Mouse (Mus musculus) left cerebral cortex, adult 2 months (tissue): ENCODE results near the gene Gsdmc4. TPM values are rescaled to one million over a fixed set of nuclear protein-coding genes. Genes with fewer than 3 reads are reported as not detected.
"Not testable (repeated sequence)": the region's sequence is repeated elsewhere in the genome, so short reads cannot be mapped to it uniquely, and the experiment has no call there.

Experiments
- DNase-seq, 2 experiments: peaks; one replicate each; pipeline ENCODE4 v3.0.0; 2021 to 2022; ENCODE audit warnings: low spot score in 2 of 2, mixed read lengths in 1 of 2; ENCODE audit errors: extremely low spot score in 1 of 2
- H3K27ac ChIP-seq: fragments of 200-600 bp; 2 replicates; pipeline ENCODE4 v1.8.1; 2022
- H3K4me3 ChIP-seq: fragments of 200-600 bp; 2 replicates; pipeline ENCODE4 v1.8.1; 2022
- CTCF ChIP-seq: fragments of 200-600 bp; IDR thresholded peaks from 2 replicates; pipeline ENCODE4 v1.8.1; 2022; ENCODE audit warnings: antibody characterized with exemption, mild to moderate bottlenecking, moderate library complexity
- intact Hi-C: fragments of 180-260 bp; cut with DNase I; formaldehyde crosslinking; loops from one replicate; pipeline ENCODE4 v1.15.1; 2025
- long read RNA-seq, 2 experiments: library from polyadenylated mRNA; stranded (forward); transcript quantifications; one replicate each; pipeline ENCODE4 v2.0.0; 2021; ENCODE audit warnings: borderline mapping rate in 2 of 2
- total RNA-seq, 2 experiments: library from RNA; stranded (reverse); gene quantifications; 2 replicates each; pipeline ENCODE4 v1.2.3; 2021

Gsdmc4 gene
- total RNA-seq: not detected
- long read RNA-seq, experiment 1: 0 reads
- long read RNA-seq, experiment 2: 0 reads

GRCm38 (mm10) chr15:63912197-63912596 is at the start of gene Gsdmc4:
Gene Gsdmc4, minus strand, starts transcription at chr15:63912297.
- H3K4me3 ChIP-seq, intact Hi-C loops, DNase-seq, H3K27ac ChIP-seq: not testable (repeated sequence)

- intact Hi-C loops: no loop called here
- H3K4me3 ChIP-seq: no peak overlapping the region
- no peak for DNase-seq
- TF ChIP-seq CTCF: no peak
- no peak overlapping the region for H3K27ac ChIP-seq
Measured at GRCm38 (mm10) chr15:63960542-63960941, 48.4 kb upstream of the Gsdmc4 start.

DNA sequence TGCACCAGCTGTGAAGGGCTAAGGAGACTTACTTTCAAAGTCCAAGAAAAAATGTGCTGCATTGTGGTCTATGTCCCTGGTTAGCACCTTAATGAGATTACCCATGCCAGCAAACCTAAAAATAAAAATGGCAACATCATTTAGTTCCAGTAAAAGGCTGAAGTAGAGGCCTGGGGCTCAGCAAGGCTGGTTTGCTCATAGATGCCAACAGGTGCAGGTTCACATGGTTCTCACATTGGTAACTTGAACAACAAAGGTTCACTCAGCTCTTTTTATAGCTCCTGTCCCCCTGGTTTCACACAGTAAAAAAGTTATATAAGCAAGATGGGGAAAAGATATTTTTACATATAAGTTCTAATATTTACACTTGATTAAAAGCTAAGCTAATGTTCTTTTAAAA is 45.5 kb upstream of the Gsdmc4 start:
- intact Hi-C loops: no loop called here
- no peak for DNase-seq
- no peak overlapping the region for H3K27ac ChIP-seq
- H3K4me3 ChIP-seq: no peak overlapping the region
- TF ChIP-seq CTCF: no peak

GRCm38 (mm10) chr15:63953256-63953655 is 41.2 kb upstream of the Gsdmc4 start:
- intact Hi-C loops: no loop called here
- H3K27ac ChIP-seq: no peak overlapping the region
- no peak for DNase-seq
- H3K4me3 ChIP-seq: no peak overlapping the region
- no peak for TF ChIP-seq CTCF

DNA sequence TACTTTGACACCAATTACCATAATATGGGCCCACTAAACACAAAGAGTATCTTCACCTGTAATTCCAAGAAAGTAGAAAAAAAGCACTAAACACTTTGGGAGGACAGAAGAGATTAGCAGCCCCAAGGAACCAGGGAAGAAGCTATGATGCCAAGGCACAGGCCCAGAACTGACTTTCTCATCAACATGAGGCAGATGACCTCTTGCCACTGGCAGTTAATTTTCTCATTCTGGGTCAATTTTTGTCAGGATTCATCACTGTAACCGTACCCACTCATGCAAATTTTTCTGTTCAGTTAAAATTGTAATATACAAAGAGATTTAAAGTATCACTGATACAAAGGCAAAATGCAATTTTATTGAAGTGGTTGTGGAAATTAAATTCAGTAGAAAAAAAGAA is 29.1 kb upstream of the Gsdmc4 start:
- Histone ChIP-seq H3K4me3 (no peak overlapping the region), H3K27ac (no peak overlapping the region)
- DNase-seq: no peak
- TF ChIP-seq CTCF: no peak
- intact Hi-C loops: no loop called here

DNA sequence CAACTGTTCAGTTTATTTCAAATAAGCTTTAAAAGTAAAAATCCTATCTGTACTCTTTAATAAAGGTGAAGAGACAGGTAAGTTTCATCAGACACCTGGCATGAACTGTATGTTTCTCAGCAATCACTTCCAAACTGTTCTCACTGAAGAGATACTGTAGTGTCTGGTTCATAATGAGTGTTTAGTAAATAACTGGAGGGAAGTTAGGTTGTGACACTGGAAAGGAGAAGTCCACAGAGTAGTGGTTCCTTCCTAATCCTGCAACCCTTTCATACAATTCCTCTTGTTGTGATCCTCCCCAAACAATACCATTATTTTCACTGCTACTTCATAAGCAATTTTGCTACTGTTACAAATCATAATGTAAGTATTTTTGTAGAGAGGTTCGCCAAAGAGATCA is 20.6 kb upstream of the Gsdmc4 start:
- DNase-seq: no peak
- intact Hi-C loops: no loop called here
- TF ChIP-seq CTCF: no peak
- no peak overlapping the region for H3K27ac ChIP-seq
- no peak overlapping the region for H3K4me3 ChIP-seq

DNA sequence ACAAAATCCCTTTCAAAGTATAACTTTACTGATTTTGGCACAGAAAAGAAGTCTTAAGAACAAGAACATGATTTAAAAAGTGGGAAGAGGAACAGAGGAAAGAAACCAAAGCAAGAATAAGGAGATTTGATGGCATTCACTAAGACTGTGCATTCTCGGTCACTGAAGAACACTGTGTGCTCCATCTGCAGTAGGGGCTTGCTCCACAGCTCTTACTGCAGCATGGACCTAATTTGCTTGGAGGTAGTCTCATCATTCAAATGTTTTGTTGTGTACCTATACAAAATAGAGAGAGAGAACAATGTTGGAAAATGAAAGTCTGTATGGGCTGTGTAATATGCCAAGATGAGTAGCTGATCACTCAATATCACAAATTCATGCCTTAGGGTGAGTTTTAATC is 19.3 kb upstream of the Gsdmc4 start:
- H3K4me3 ChIP-seq: no peak overlapping the region
- intact Hi-C loops: no loop called here
- DNase-seq: no peak

GRCm38 (mm10) chr15:63930107-63931041 is 18.3 kb upstream of the Gsdmc4 start:
- TF ChIP-seq CTCF: no peak
- Histone ChIP-seq H3K4me3 (no peak overlapping the region), H3K27ac (no peak overlapping the region)
- intact Hi-C loops: no loop called here
- DNase-seq: no peak

More for the DNA sequence above, 19.3 kb upstream of the Gsdmc4 start:
- no peak overlapping the region for H3K27ac ChIP-seq
- TF ChIP-seq CTCF: no peak

- H3K4me3 ChIP-seq: no peak overlapping the region
- intact Hi-C loops: no loop called here
- DNase-seq: no peak
- no peak for TF ChIP-seq CTCF
- no peak overlapping the region for H3K27ac ChIP-seq
Measured at GRCm38 (mm10) chr15:63926201-63926600, 14.1 kb upstream of the Gsdmc4 start.

GRCm38 (mm10) chr15:63924484-63924883 is 12.4 kb upstream of the Gsdmc4 start:
- Histone ChIP-seq H3K27ac (no peak overlapping the region), H3K4me3 (no peak overlapping the region)
- intact Hi-C loops: no loop called here

DNA sequence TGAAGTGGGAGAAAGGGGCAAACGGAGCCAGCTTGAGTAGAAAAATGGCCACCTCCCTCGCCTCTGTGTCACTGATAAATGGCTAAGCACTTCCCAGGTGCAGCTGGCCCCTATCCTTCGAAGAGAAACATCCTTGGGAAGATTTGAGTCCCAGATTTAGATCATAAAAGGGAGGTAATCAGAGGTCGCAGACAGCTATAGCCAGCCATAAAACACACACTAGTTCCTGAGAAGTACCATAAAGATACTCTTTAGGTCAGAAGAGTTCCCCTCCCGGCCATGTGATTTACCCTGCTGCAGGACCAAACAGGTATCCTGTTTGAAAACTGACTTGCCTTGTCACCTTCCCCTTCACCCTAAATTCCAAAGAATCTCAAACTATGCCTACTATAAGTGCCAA is 9.5 kb upstream of the Gsdmc4 start:
- DNase-seq, intact Hi-C loops, H3K4me3 ChIP-seq, H3K27ac ChIP-seq: not testable (repeated sequence)

More at GRCm38 (mm10) chr15:63924484-63924883, 12.4 kb upstream of the Gsdmc4 start:
- no peak for TF ChIP-seq CTCF
- no peak for DNase-seq

DNA sequence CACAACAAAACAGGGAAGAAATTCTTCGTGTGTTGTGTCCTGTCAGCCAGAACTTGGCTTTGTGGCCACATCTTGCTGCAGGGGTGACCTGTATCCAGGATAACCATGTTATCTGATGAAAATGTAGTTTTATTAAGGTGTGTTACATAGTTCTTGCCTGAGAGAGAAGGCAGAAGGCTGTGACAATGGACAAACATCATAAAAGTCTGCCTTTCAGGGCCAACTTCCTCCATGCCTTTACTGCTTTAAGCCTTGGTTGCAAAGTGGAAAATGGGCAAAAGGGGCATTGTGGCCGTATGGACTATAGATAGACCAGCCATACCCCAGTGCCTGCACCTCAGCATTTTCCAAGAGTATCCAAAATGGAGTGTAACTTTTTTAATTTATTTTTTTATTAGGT is 7.6 kb upstream of the Gsdmc4 start:
- H3K4me3 ChIP-seq, intact Hi-C loops, DNase-seq, H3K27ac ChIP-seq: not testable (repeated sequence)

DNA sequence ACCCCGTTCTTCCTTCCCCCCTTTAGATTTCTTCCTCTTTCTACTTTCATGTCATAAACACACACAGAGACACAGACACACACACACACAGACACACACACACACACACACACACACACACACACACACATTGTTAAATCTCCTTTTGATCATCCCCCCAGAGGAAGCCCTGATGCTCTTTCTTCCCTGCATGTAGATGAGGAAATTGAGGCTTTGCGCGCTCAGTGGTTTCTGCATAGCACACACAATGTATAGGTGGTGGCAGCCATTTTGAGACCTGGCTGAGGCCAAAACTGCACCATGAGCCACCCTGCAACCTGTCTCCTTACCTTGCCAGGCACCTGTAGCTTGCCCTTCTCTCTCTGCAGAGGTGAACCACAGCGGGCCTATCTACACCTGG is 4.5 kb upstream of the Gsdmc4 start:
- H3K27ac ChIP-seq, DNase-seq, H3K4me3 ChIP-seq, intact Hi-C loops: not testable (repeated sequence)

GRCm38 (mm10) chr15:63909896-63910295 is 2.2 kb downstream of the Gsdmc4 start:
- DNase-seq, H3K4me3 ChIP-seq, intact Hi-C loops, H3K27ac ChIP-seq: not testable (repeated sequence)
